Mouse (Mus musculus) G1E (cell line): Measurements from ENCODE around the gene Rnf133. TPM values are rescaled to one million over a fixed set of nuclear protein-coding genes. Genes with fewer than 3 reads are reported as not detected.

Source experiments
- ATAC-seq: 2 replicates; pipeline ENCODE4 v1.8.0; 2016; ENCODE audit warnings: mild to moderate bottlenecking; ENCODE audit not compliant: insufficient number of reproducible peaks, poor library complexity, low FRiP score, severe bottlenecking; ENCODE audit errors: extremely low read depth
- DNase-seq: peaks from one replicate; pipeline ENCODE4 v3.0.0; 2012; ENCODE audit warnings: low spot score
- H3K27me3 ChIP-seq: 2 replicates; pipeline ENCODE4 v1.6.1; 2012; ENCODE audit warnings: mild to moderate bottlenecking, low read length, inconsistent platforms; ENCODE audit not compliant: insufficient read depth
- H3K36me3 ChIP-seq: replicated peaks from 2 replicates; pipeline ENCODE3; 2012; ENCODE audit warnings: mild to moderate bottlenecking, inconsistent platforms
- H3K4me1 ChIP-seq: 2 replicates; pipeline ENCODE4 v1.6.1; 2012; ENCODE audit warnings: low read depth, low read length, inconsistent platforms, mixed read lengths; ENCODE audit not compliant: insufficient read depth
- H3K4me3 ChIP-seq: 2 replicates; pipeline ENCODE4 v1.5.1; 2012; ENCODE audit warnings: low read depth, mild to moderate bottlenecking, inconsistent platforms, low read length, moderate library complexity, mixed read lengths
- H3K9me3 ChIP-seq: replicated peaks from 2 replicates; pipeline ENCODE4 v1.6.1; 2012; ENCODE audit warnings: inconsistent platforms
- CTCF ChIP-seq: IDR thresholded peaks from 2 replicates; pipeline ENCODE4 v1.5.1; 2012; ENCODE audit warnings: low read depth, low read length, inconsistent platforms, mixed read lengths
- GATA1 ChIP-seq: IDR thresholded peaks from 2 replicates; pipeline ENCODE4 v1.6.1; 2012; ENCODE audit warnings: borderline replicate concordance, low read length, inconsistent platforms, mixed read lengths
- GATA2 ChIP-seq: IDR thresholded peaks from 2 replicates; pipeline ENCODE4 v1.6.1; 2012; ENCODE audit warnings: low read depth, low read length, inconsistent platforms, borderline replicate concordance
- POLR2AphosphoS5 ChIP-seq: IDR thresholded peaks from 2 replicates; pipeline ENCODE4 v1.6.1; 2012; ENCODE audit warnings: low read depth, low read length, inconsistent platforms; ENCODE audit not compliant: insufficient replicate concordance
- TAL1 ChIP-seq: conservative IDR thresholded peaks from 2 replicates; pipeline ENCODE4 v1.6.1; 2012; ENCODE audit warnings: low read depth, low read length, inconsistent platforms, mixed read lengths
- polyA plus RNA-seq: library from polyadenylated mRNA; stranded (reverse); fragments of >175 nt; gene quantifications from 2 replicates; pipeline ENCODE4 v1.2.3, GENCODE M21; 2012
- total RNA-seq, 2 experiments: library from RNA; stranded (forward) in 1 of 2; stranded (reverse) in 1 of 2; fragments of 200-1000 nt in 1 of 2; fragments of >200 nt in 1 of 2; fragmentation: Nextera tagmentation in 1 of 2; gene quantifications; 2 replicates each; pipeline ENCODE4 v1.2.3; 2014 to 2017

Rnf133 gene
- not detected in 2 replicates for total RNA-seq (2014; fragmentation: Nextera tagmentation)
- 0.12 and 0.16 TPM in 2 replicates for total RNA-seq (2017)
- polyA plus RNA-seq = not detected in 2 replicates

- DNase-seq (no peak), ATAC-seq (no peak)
- Histone ChIP-seq H3K27me3 (no peaks in the 10 kb centered on the region), H3K4me3 (no peak within 1 kb of the TSS), H3K9me3 (0 out of 2 replicates have a peak, but pooled peaks cover 3% of the 10 kb centered on the region), H3K36me3 (no peaks in the 10 kb centered on the region), H3K4me1 (no peaks in the 10 kb centered on the region)
- TF ChIP-seq GATA1 = no peak
- TF ChIP-seq POLR2AphosphoS5 = no peak
- no peak for TF ChIP-seq GATA2
- no peak for TF ChIP-seq TAL1
- no peak for TF ChIP-seq CTCF
Observed at GRCm38 (mm10) chr6:23650205-23650604, at the start of gene Rnf133. TSS of gene Rnf133 (minus strand) at chr6:23650305.

GRCm38 (mm10) chr6:23678172-23678571 is 28.1 kb upstream of the Rnf133 start:
- H3K4me3 ChIP-seq = no peak overlapping the region
- no peaks in the 10 kb centered on the region for H3K4me1 ChIP-seq
- H3K36me3 ChIP-seq = no peaks in the 10 kb centered on the region
- DNase-seq = no peak
- no peak for ATAC-seq
- no peaks in the 10 kb centered on the region for H3K9me3 ChIP-seq
- H3K27me3 ChIP-seq = no peaks in the 10 kb centered on the region
- TF ChIP-seq POLR2AphosphoS5 = no peak
- no peak for TF ChIP-seq GATA1
- no peak for TF ChIP-seq GATA2
- TF ChIP-seq CTCF = no peak
- TF ChIP-seq TAL1 = no peak

DNA sequence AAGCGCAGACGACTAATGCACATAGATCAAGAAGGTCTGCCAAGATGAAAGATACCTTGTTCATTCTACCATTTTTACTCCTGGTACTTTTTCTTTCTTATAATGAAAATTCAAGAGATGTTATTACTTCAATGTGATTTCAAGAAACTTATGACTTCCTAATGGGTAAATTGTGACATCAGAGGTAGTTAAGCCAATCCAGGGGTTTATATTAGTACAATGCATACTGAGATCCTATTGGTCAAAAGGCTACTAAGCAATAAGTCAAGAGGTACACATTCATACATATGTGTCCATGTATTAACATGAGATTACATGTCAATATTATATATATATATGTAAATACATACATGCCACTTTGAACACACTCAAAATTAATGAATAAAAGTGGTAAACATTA is 4.9 kb upstream of the Rnf133 start, which contains the start of gene Rnf148:
Gene Rnf148, minus strand, starts transcription at position 101 of the 400 bp plus-strand sequence.
- no peak for DNase-seq
- Histone ChIP-seq H3K36me3 (no peaks in the 10 kb centered on the region), H3K4me1 (no peaks in the 10 kb centered on the region), H3K4me3 (no peak within 1 kb of the TSS), H3K9me3 (0 out of 2 replicates have a peak, but pooled peaks cover 3% of the 10 kb centered on the region), H3K27me3 (no peaks in the 10 kb centered on the region)
- no peak for TF ChIP-seq CTCF
- TF ChIP-seq TAL1 = no peak
- TF ChIP-seq GATA2 = no peak
- TF ChIP-seq GATA1 = no peak
- TF ChIP-seq POLR2AphosphoS5 = no peak
- no peak for ATAC-seq

DNA sequence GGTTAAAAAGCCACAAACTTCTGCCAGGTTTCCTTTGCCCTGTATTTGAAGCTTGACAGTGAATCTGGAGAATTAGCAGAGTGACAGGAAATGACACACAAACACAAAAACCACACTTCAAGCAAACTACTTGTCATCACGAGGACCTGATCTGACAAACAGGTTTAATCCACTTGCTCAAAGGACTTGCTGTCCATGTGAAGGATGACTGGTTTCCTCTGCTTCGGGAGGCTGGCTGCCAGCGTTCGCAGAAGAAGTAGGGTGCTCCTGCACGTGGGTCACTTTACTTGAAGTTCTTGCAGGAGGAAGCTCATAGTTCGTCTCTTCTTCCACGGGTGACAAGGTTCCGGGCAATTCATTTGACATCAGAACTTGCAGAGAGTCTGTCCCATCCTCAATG is 1.4 kb downstream of the Rnf133 start:
- Histone ChIP-seq H3K4me3 (no peak overlapping the region), H3K36me3 (no peaks in the 10 kb centered on the region), H3K4me1 (no peaks in the 10 kb centered on the region), H3K27me3 (no peaks in the 10 kb centered on the region), H3K9me3 (no peaks in the 10 kb centered on the region)
- ATAC-seq = no peak
- DNase-seq = no peak
- TF ChIP-seq GATA1 (no peak), CTCF (no peak), GATA2 (no peak), POLR2AphosphoS5 (no peak), TAL1 (no peak)

- Histone ChIP-seq H3K4me1 (no peaks in the 10 kb centered on the region), H3K9me3 (no peaks in the 10 kb centered on the region), H3K27me3 (no peaks in the 10 kb centered on the region), H3K4me3 (no peak overlapping the region), H3K36me3 (no peaks in the 10 kb centered on the region)
- no peak for DNase-seq
- no peak for ATAC-seq
- TF ChIP-seq TAL1 = no peak
- TF ChIP-seq GATA2 = no peak
- no peak for TF ChIP-seq CTCF
- no peak for TF ChIP-seq GATA1
- no peak for TF ChIP-seq POLR2AphosphoS5
Observed at GRCm38 (mm10) chr6:23647627-23648247, 2.4 kb downstream of the Rnf133 start.

GRCm38 (mm10) chr6:23637081-23637480 is 13.0 kb downstream of the Rnf133 start:
- Histone ChIP-seq H3K9me3 (no peaks in the 10 kb centered on the region), H3K4me1 (no peaks in the 10 kb centered on the region), H3K4me3 (no peak overlapping the region), H3K36me3 (no peaks in the 10 kb centered on the region), H3K27me3 (no peaks in the 10 kb centered on the region)
- DNase-seq (no peak), ATAC-seq (no peak)
- TF ChIP-seq TAL1 (no peak), POLR2AphosphoS5 (no peak), CTCF (no peak)

DNA sequence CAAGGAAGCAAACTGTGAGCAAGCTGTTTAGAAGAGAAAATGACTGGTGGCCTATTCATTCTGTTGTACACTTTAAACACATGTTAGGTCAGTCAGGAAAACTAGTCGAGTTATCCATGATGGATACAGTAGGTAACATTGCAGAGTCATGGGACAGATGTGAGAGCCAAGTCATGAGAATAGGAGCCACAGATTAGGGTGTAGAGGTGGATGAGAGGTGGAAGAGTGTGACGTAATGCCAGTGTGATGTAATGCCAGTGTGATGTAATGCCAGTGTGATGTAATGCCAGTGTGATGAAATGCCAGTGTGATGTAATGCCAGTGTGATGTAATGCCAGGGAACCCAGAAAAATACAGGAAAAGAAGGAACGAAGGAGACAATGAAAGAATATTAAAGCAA is 14.9 kb downstream of the Rnf133 start:
- no peaks in the 10 kb centered on the region for H3K36me3 ChIP-seq
- no peak for DNase-seq

More for the DNA sequence above, 14.9 kb downstream of the Rnf133 start:
- no peaks in the 10 kb centered on the region for H3K4me1 ChIP-seq
- TF ChIP-seq GATA1 (no peak), GATA2 (no peak), TAL1 (no peak), POLR2AphosphoS5 (no peak), CTCF (no peak)
- H3K4me3 ChIP-seq = no peak overlapping the region
- ATAC-seq = no peak
- no peaks in the 10 kb centered on the region for H3K9me3 ChIP-seq
- no peaks in the 10 kb centered on the region for H3K27me3 ChIP-seq
